Mouse (Mus musculus): Measurements from ENCODE around the gene Smg7. TPM values are rescaled to one million over a fixed set of nuclear protein-coding genes. Genes with fewer than 3 reads are reported as not detected.
A peak's percentile ranks its signal among the peaks of the same experiment; 100 is the strongest.

Smg7 gene
- polyA plus RNA-seq, 1 experiment: 144 TPM

DNA sequence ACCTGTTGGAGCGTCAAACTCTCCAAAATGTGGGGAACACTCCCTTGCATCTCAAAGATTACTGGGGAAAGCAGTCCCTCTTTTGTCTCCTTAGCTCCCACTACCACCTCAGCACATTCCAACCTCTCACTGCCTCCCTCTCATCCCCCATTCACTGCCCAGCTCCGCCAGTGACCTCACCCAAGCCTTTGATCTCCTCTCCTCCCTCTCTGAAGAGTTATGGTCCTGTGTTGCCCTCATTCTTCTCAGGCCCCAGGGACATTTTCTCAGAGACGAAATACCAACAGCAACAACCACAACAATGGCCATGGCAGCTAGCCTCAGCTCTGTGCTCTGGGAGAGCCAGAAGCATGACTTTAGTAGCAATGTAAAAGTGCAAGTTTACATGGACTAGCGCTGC lies 111.2 kb downstream of the Smg7 start:
- Histone ChIP-seq H3K4me3 (ENCODE audit: low read depth, low read length) (no peak overlapping the region), H3K4me1 (ENCODE audit: control insufficient read depth, insufficient read depth, low read length) (peaks cover 4% of the 10 kb centered on the region), H3K27ac (ENCODE audit: insufficient read depth, low read length) (peak overlapping the region; percentile 51), H3K9me3 (replicated peaks; ENCODE audit: control insufficient read depth, insufficient read depth, low read length, poor library complexity, severe bottlenecking) (no peaks in the 10 kb centered on the region), H3K36me3 (ENCODE audit: control insufficient read depth, insufficient read depth, low read length, poor library complexity, severe bottlenecking) (no peaks in the 10 kb centered on the region), H3K9ac (ENCODE audit: low read depth, poor library complexity, severe bottlenecking) (no peak overlapping the region), H3K27me3 (ENCODE audit: control insufficient read depth, insufficient read depth, low read length, poor library complexity, severe bottlenecking) (no peaks in the 10 kb centered on the region)
- 0 out of 2 replicates have a peak, but pooled peaks have one; percentile 8 for TF ChIP-seq EP300 (IDR thresholded peaks at IDR 0.05; ENCODE audit: insufficient read depth, low read depth, low read length)
- TF ChIP-seq POLR2A (IDR thresholded peaks at IDR 0.05; ENCODE audit: insufficient read depth, low read length): no peak
- TF ChIP-seq CTCF (IDR thresholded peaks at IDR 0.05; ENCODE audit: low read depth, low read length): no peak

GRCm38 (mm10) chr1:152790821-152791220 lies 111.6 kb downstream of the Smg7 start:
- Histone ChIP-seq H3K4me1 (ENCODE audit: control insufficient read depth, insufficient read depth, low read length) (peaks cover 4% of the 10 kb centered on the region), H3K9ac (ENCODE audit: low read depth, poor library complexity, severe bottlenecking) (no peak overlapping the region), H3K27me3 (ENCODE audit: control insufficient read depth, insufficient read depth, low read length, poor library complexity, severe bottlenecking) (no peaks in the 10 kb centered on the region), H3K4me3 (ENCODE audit: low read depth, low read length) (no peak overlapping the region), H3K9me3 (replicated peaks; ENCODE audit: control insufficient read depth, insufficient read depth, low read length, poor library complexity, severe bottlenecking) (no peaks in the 10 kb centered on the region), H3K36me3 (ENCODE audit: control insufficient read depth, insufficient read depth, low read length, poor library complexity, severe bottlenecking) (no peaks in the 10 kb centered on the region), H3K27ac (ENCODE audit: insufficient read depth, low read length) (peak overlapping the region; percentile 51)
- no peak for TF ChIP-seq CTCF (IDR thresholded peaks at IDR 0.05; ENCODE audit: low read depth, low read length)

DNA sequence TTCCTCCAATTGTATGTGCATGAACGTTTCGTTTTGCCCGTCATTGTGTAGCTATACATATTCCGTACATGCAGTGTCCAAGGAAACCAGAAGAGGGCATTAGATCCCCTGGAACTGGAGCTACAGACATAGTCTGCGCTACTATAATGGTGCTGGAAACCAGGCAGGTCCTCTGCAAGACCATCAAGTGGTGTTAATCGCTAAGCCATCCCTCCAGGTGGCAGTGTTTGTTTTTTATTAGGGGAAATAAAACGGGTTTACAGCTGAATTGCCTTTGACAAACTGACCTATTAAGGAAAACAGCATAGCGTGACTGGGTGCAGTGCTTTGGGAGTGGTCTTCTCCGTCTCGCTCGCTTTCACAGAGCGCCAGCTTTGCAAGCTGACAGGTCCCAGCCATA lies 112.2 kb downstream of the Smg7 start:
- Histone ChIP-seq H3K27me3 (ENCODE audit: control insufficient read depth, insufficient read depth, low read length, poor library complexity, severe bottlenecking) (no peaks in the 10 kb centered on the region), H3K36me3 (ENCODE audit: control insufficient read depth, insufficient read depth, low read length, poor library complexity, severe bottlenecking) (no peaks in the 10 kb centered on the region), H3K4me3 (ENCODE audit: low read depth, low read length) (peak overlapping the region; percentile 15; the same call in 1 of the 2 replicates), H3K9ac (ENCODE audit: low read depth, poor library complexity, severe bottlenecking) (no peak overlapping the region), H3K4me1 (ENCODE audit: control insufficient read depth, insufficient read depth, low read length) (peaks cover 3% of the 10 kb centered on the region), H3K27ac (ENCODE audit: insufficient read depth, low read length) (peak overlapping the region; percentile 51), H3K9me3 (replicated peaks; ENCODE audit: control insufficient read depth, insufficient read depth, low read length, poor library complexity, severe bottlenecking) (no peaks in the 10 kb centered on the region)
- TF ChIP-seq POLR2A (IDR thresholded peaks at IDR 0.05; ENCODE audit: insufficient read depth, low read length) (no peak), EP300 (IDR thresholded peaks at IDR 0.05; ENCODE audit: insufficient read depth, low read depth, low read length) (no peak), CTCF (IDR thresholded peaks at IDR 0.05; ENCODE audit: low read depth, low read length) (peak; percentile 55)

- H3K36me3 ChIP-seq (ENCODE audit: control insufficient read depth, insufficient read depth, low read length, poor library complexity, severe bottlenecking): no peaks in the 10 kb centered on the region
- H3K27ac ChIP-seq (ENCODE audit: insufficient read depth, low read length): no peak overlapping the region
- H3K4me1 ChIP-seq (ENCODE audit: control insufficient read depth, insufficient read depth, low read length): no peaks in the 10 kb centered on the region
- H3K9ac ChIP-seq (ENCODE audit: low read depth, poor library complexity, severe bottlenecking): no peak overlapping the region
- H3K9me3 ChIP-seq (replicated peaks; ENCODE audit: control insufficient read depth, insufficient read depth, low read length, poor library complexity, severe bottlenecking): no peaks in the 10 kb centered on the region
- H3K27me3 ChIP-seq (ENCODE audit: control insufficient read depth, insufficient read depth, low read length, poor library complexity, severe bottlenecking): no peaks in the 10 kb centered on the region
- H3K4me3 ChIP-seq (ENCODE audit: low read depth, low read length): no peak overlapping the region
- TF ChIP-seq EP300 (IDR thresholded peaks at IDR 0.05; ENCODE audit: insufficient read depth, low read depth, low read length): no peak
- TF ChIP-seq POLR2A (IDR thresholded peaks at IDR 0.05; ENCODE audit: insufficient read depth, low read length): no peak
- no peak for TF ChIP-seq CTCF (IDR thresholded peaks at IDR 0.05; ENCODE audit: low read depth, low read length)
These were observed 114.3 kb downstream of the Smg7 start for GRCm38 (mm10) chr1:152788121-152788660.

Other genes with a start within 250 kb of the Smg7 start
- not detected in 2 replicates for gene Apobec4, start 152.1 kb downstream of the Smg7 start, polyA plus RNA-seq (2011; ENCODE audit: insufficient read depth, insufficient read length, low read depth, missing spikeins)
- gene Rgl1, start 136.3 kb downstream of the Smg7 start, polyA plus RNA-seq (2011; ENCODE audit: insufficient read depth, insufficient read length, low read depth, missing spikeins): 3.0 and 5.4 TPM in 2 replicates
- 108 and 113 TPM in 2 replicates for gene Arpc5, start 136.1 kb downstream of the Smg7 start, polyA plus RNA-seq (2011; ENCODE audit: insufficient read depth, insufficient read length, low read depth, missing spikeins)
- gene Ncf2, start 102.5 kb downstream of the Smg7 start, polyA plus RNA-seq (2011; ENCODE audit: insufficient read depth, insufficient read length, low read depth, missing spikeins): 1.4 and 1.6 TPM in 2 replicates
- gene Nmnat2, start 52.3 kb upstream of the Smg7 start, polyA plus RNA-seq (2011; ENCODE audit: insufficient read depth, insufficient read length, low read depth, missing spikeins): 31.1 and 35.6 TPM in 2 replicates

Data from ES-Bruce4 (cell line).